Mouse (Mus musculus) small intestine, adult 2 months (tissue): Measurements from ENCODE around the gene Ipo13.

ENCODE experiments used
- CTCF ChIP-seq: fragments of 200-500 bp; IDR thresholded peaks from 2 replicates; pipeline ENCODE4 v1.5.1; 2012; ENCODE audit warnings: low read depth, mild to moderate bottlenecking, control low read depth, inconsistent platforms, low read length, moderate library complexity, mixed read lengths; ENCODE audit not compliant: insufficient replicate concordance, insufficient read length; ENCODE audit errors: extremely low read depth
- POLR2A ChIP-seq: fragments of 200-500 bp; IDR thresholded peaks from 2 replicates; pipeline ENCODE4 v1.6.1; 2012; ENCODE audit warnings: low read depth, mild to moderate bottlenecking, control low read depth, inconsistent platforms, low read length, moderate library complexity

DNA sequence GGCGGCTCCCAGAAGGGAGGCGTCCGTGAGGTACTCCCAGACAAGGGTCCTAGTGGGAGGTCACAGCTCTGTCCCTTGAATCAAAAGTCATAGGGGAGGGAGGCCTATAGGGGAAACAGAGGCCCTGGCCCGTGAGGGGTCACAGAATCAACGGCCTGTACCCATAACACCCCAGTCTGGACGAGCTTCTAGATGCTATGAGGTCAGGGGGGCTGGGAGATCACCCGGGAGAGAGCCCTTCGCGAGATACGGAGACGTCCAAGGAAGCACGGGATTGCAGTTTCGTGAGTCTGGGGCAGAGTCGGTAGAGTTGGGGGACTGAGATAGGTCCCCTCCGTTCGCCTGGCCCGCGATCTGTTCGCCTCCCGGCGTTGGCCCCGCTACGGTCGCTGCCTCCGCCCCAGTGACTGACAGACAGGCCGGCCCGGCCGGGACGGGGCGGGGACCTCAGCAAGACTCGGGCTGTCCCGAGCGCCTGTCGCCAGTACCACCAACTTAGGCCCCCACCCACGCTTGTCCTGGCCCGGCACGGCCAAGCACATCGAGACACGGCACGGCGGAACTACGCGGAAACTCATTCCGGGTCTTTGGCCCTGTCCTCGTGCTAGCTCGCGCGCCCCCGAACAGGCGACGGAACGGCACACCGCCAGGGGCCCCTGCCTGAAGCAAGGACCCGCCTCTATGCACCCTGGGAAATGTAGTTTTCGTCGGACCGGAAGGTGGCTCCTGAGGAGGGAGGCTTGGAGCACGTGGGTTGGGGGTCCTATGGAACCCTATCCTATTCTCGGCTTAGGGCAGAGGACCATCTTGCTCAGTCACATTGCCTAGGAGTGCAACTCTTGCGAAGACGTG is at the start of gene Ipo13:
- 0 out of 2 replicates have a peak, but pooled peaks have one; percentile 16 for TF ChIP-seq CTCF
- TF ChIP-seq POLR2A, result peak; percentile 37; the same call in 1 of the 2 replicates
